Mouse (Mus musculus) lung, postnatal 0 days (tissue): Measurements from ENCODE around the gene Iqcn.

Experiments used
- CTCF ChIP-seq: IDR thresholded peaks from 2 replicates; pipeline ENCODE4 v1.5.1; 2016; ENCODE audit warnings: antibody characterized with exemption, mild to moderate bottlenecking
- EP300 ChIP-seq: IDR thresholded peaks from 2 replicates; pipeline ENCODE4 v1.6.1; 2016; ENCODE audit warnings: antibody characterized with exemption, mild to moderate bottlenecking, control low read depth

DNA sequence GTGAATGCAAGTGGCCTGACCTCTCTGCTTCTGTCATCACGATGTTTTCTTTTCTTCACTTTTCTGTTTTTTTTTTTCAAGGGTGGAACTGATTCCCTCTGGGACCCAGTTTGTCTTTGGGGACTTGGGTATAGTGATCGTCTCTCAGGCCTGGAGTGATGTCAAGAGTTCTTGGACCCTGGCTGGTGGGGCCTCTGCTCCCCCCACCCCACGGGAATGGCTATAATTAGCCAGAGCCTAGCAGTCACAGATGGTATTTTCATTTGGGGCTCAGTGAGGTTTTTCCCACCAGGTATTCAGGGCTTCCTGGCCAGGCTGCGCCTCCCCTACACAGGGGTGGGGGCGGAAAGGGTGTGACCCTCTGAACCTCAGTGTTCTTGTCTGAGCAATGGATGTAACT is 38.4 kb downstream of the Iqcn start:
- no peak for TF ChIP-seq CTCF
- TF ChIP-seq EP300: no peak
